Mouse (Mus musculus) CH12.LX (cell line): ENCODE measurements at regions not wholly inside any gene's neighbourhood (a gene's known extent, or its start where the extent isn't known, plus 50 kb on each side); places are given as distances from the start of the nearest gene placed in this dataset.

Source experiments
- DNase-seq: peaks from one replicate; pipeline ENCODE4 v3.0.0-alpha.2; 2013; ENCODE audit errors: extremely low read depth
- H3K27ac ChIP-seq: 2 replicates; pipeline ENCODE4 v1.5.1; 2012; ENCODE audit warnings: low read depth, mild to moderate bottlenecking, control low read depth, moderate library complexity; ENCODE audit not compliant: insufficient read depth
- H3K27me3 ChIP-seq: replicated peaks from 2 replicates; pipeline ENCODE3; 2012; ENCODE audit warnings: inconsistent platforms
- H3K36me3 ChIP-seq, 2 experiments: replicated peaks in 1 of 2; 2 replicates each; pipeline versions ENCODE3 to v1.6.1; 2012; ENCODE audit warnings: inconsistent platforms in 1 of 2, low read length in 1 of 2, mild to moderate bottlenecking in 1 of 2, mixed read lengths in 1 of 2, moderate library complexity in 1 of 2; ENCODE audit not compliant: control insufficient read depth in 1 of 2, insufficient read depth in 1 of 2
- H3K4me1 ChIP-seq, 2 experiments: 2 replicates each; pipeline ENCODE4 v1.6.1; 2012; ENCODE audit warnings: inconsistent platforms in 1 of 2, moderate library complexity in 1 of 2; ENCODE audit not compliant: insufficient read depth in 2 of 2, control insufficient read depth in 1 of 2
- H3K4me2 ChIP-seq: 2 replicates; pipeline ENCODE4 v1.6.1; 2012; ENCODE audit warnings: low read depth, mild to moderate bottlenecking, control low read depth; ENCODE audit not compliant: poor library complexity, insufficient read depth, severe bottlenecking
- H3K4me3 ChIP-seq, 3 experiments: fragments of 150-350 bp in 1 of 3; sonication (generic) in 1 of 3; replicated peaks in 1 of 3; 2 replicates each; pipeline versions ENCODE3 to v1.5.1; 2011 to 2012; ENCODE audit warnings: low read depth in 2 of 3, low read length in 2 of 3, mild to moderate bottlenecking in 2 of 3, moderate library complexity in 2 of 3, control low read depth in 1 of 3, improper control_type of control experiment in 1 of 3, inconsistent platforms in 1 of 3, mixed read lengths in 1 of 3; ENCODE audit not compliant: poor library complexity in 1 of 3
- H3K79me2 ChIP-seq: replicated peaks from 2 replicates; pipeline ENCODE4 v1.6.1; 2012; ENCODE audit warnings: mild to moderate bottlenecking, moderate library complexity; ENCODE audit not compliant: control insufficient read depth, poor library complexity, insufficient read depth, severe bottlenecking; ENCODE audit errors: extremely low read depth
- H3K9ac ChIP-seq: 2 replicates; pipeline ENCODE4 v1.6.1; 2012; ENCODE audit warnings: low read depth, mild to moderate bottlenecking, control low read depth, moderate library complexity; ENCODE audit not compliant: insufficient read depth
- H3K9me3 ChIP-seq: replicated peaks from 2 replicates; pipeline ENCODE3; 2012; ENCODE audit warnings: low read length, inconsistent platforms, mixed read lengths
- BHLHE40 ChIP-seq: IDR thresholded peaks from 2 replicates; pipeline ENCODE4 v1.6.1; 2011; ENCODE audit warnings: mild to moderate bottlenecking, low read depth, low read length, improper control_type of control experiment
- CHD1 ChIP-seq: IDR thresholded peaks from 2 replicates; pipeline ENCODE4 v1.6.1; 2012; ENCODE audit warnings: low read depth, low read length, improper control_type of control experiment, inconsistent platforms
- CTCF ChIP-seq, 2 experiments: IDR thresholded peaks in 1 of 2; conservative IDR thresholded peaks in 1 of 2; 2 replicates each; pipeline ENCODE4 v1.5.1; 2011 to 2012; ENCODE audit warnings: low read depth in 2 of 2, low read length in 2 of 2, improper control_type of control experiment in 1 of 2, inconsistent platforms in 1 of 2, mild to moderate bottlenecking in 1 of 2, moderate library complexity in 1 of 2
- E2F4 ChIP-seq: IDR thresholded peaks from 2 replicates; pipeline ENCODE4 v1.6.1; 2011; ENCODE audit warnings: low read depth, low read length, improper control_type of control experiment; ENCODE audit not compliant: insufficient replicate concordance
- ELF1 ChIP-seq: IDR thresholded peaks from 2 replicates; pipeline ENCODE4 v1.6.1; 2014; ENCODE audit warnings: low read depth, mild to moderate bottlenecking, inconsistent platforms, low read length, improper control_type of control experiment
- EP300 ChIP-seq: IDR thresholded peaks from 2 replicates; pipeline ENCODE4 v1.6.1; 2011; ENCODE audit warnings: low read length, improper control_type of control experiment
- ETS1 ChIP-seq: conservative IDR thresholded peaks from 2 replicates; pipeline ENCODE4 v1.6.1; 2012; ENCODE audit warnings: low read depth, mild to moderate bottlenecking, inconsistent platforms, low read length, improper control_type of control experiment, moderate library complexity
- GABPA ChIP-seq: IDR thresholded peaks from 2 replicates; pipeline ENCODE4 v1.6.1; 2012; ENCODE audit warnings: low read depth, low read length, improper control_type of control experiment, inconsistent platforms; ENCODE audit not compliant: insufficient replicate concordance
- HCFC1 ChIP-seq: IDR thresholded peaks from 2 replicates; pipeline ENCODE4 v1.6.1; 2012; ENCODE audit warnings: low read depth, mild to moderate bottlenecking, inconsistent platforms, low read length, improper control_type of control experiment
- JUND ChIP-seq: conservative IDR thresholded peaks from 2 replicates; pipeline ENCODE4 v1.6.1; 2011; ENCODE audit warnings: low read depth, low read length, improper control_type of control experiment
- MEF2A ChIP-seq: IDR thresholded peaks from 2 replicates; pipeline ENCODE4 v1.6.1; 2014; ENCODE audit warnings: low read depth, mild to moderate bottlenecking, inconsistent platforms, low read length, improper control_type of control experiment, borderline replicate concordance
- MXI1 ChIP-seq: IDR thresholded peaks from 2 replicates; pipeline ENCODE4 v1.6.1; 2011; ENCODE audit warnings: mild to moderate bottlenecking, low read depth, low read length, improper control_type of control experiment
- NELFE ChIP-seq: IDR thresholded peaks from 2 replicates; pipeline ENCODE4 v1.6.1; 2011; ENCODE audit warnings: low read depth, low read length, improper control_type of control experiment
- RAD21 ChIP-seq: IDR thresholded peaks from 2 replicates; pipeline ENCODE4 v1.6.1; 2011; ENCODE audit warnings: low read depth, mild to moderate bottlenecking, low read length, improper control_type of control experiment, moderate library complexity
- USF1 ChIP-seq: IDR thresholded peaks from 2 replicates; pipeline ENCODE4 v1.6.1; 2014; ENCODE audit warnings: low read depth, mild to moderate bottlenecking, inconsistent platforms, low read length, improper control_type of control experiment
- USF2 ChIP-seq: conservative IDR thresholded peaks from 2 replicates; pipeline ENCODE4 v1.6.1; 2011; ENCODE audit warnings: low read depth, low read length, improper control_type of control experiment
- ZKSCAN1 ChIP-seq: IDR thresholded peaks from 2 replicates; pipeline ENCODE4 v1.6.1; 2012; ENCODE audit warnings: low read depth, inconsistent platforms, low read length, improper control_type of control experiment, borderline replicate concordance
- ZNF384 ChIP-seq: IDR thresholded peaks from 2 replicates; pipeline ENCODE4 v1.6.1; 2012; ENCODE audit warnings: low read depth, low read length, improper control_type of control experiment, inconsistent platforms
- dilution Hi-C: fragments of 300-500 bp; cut with MboI; formaldehyde crosslinking; loops from 2 replicates; pipeline ENCODE4 v1.14.3; 2020; ENCODE audit warnings: low sequenced_read_pairs; ENCODE audit not compliant: extremely low pct_unique_long_range_greater_than_20kb, extremely low pct_ligation_motif_present
- in situ Hi-C: fragments of 300-500 bp; cut with MboI; formaldehyde crosslinking; loops from 3 replicates; pipeline ENCODE4 v1.14.3; 2019; ENCODE audit warnings: low sequenced_read_pairs, low pct_ligation_motif_present, low pct_unique_long_range_greater_than_20kb, mixed read lengths

- dilution Hi-C loops = no loop called here
Observed at GRCm38 (mm10) chr13:6085891-6086290, 224.6 kb downstream of the Klf6 start.

GRCm38 (mm10) chr13:6109018-6109657 is 247.9 kb downstream of the Klf6 start:
- no peak overlapping the region for H3K27ac ChIP-seq
- DNase-seq = no peak
- in situ Hi-C loops = no loop called here
- TF ChIP-seq BHLHE40 = no peak
- no peak for TF ChIP-seq MXI1
- no peak for TF ChIP-seq USF2
- TF ChIP-seq CHD1 = no peak
- TF ChIP-seq ZKSCAN1 = no peak
- TF ChIP-seq ETS1 = no peak
- no peak for TF ChIP-seq GABPA
- no peak for TF ChIP-seq ZNF384
- no peak for TF ChIP-seq USF1
- no peak for TF ChIP-seq EP300
- TF ChIP-seq CTCF (conservative IDR thresholded peaks at IDR 0.05 in 1 of 2, IDR thresholded peaks at IDR 0.05 in 1 of 2; ENCODE audit: low read depth in 2 of 2, low read length in 2 of 2) = no peak
- H3K4me2 ChIP-seq = no peak overlapping the region
- H3K4me1 ChIP-seq = no peaks in the 10 kb centered on the region
- no peaks in the 10 kb centered on the region for H3K27me3 ChIP-seq
- H3K4me3 ChIP-seq = no peak overlapping the region
- H3K79me2 ChIP-seq = no peaks in the 10 kb centered on the region
- dilution Hi-C loops = no loop called here
- H3K9me3 ChIP-seq = no peaks in the 10 kb centered on the region
- H3K36me3 ChIP-seq = no peaks in the 10 kb centered on the region
- no peak overlapping the region for H3K9ac ChIP-seq

More at GRCm38 (mm10) chr13:6085891-6086290, 224.6 kb downstream of the Klf6 start:
- Histone ChIP-seq H3K9me3 (no peaks in the 10 kb centered on the region), H3K4me1 (no peaks in the 10 kb centered on the region), H3K9ac (no peak overlapping the region), H3K79me2 (no peaks in the 10 kb centered on the region), H3K4me2 (no peak overlapping the region), H3K36me3 (no peaks in the 10 kb centered on the region), H3K27ac (no peak overlapping the region), H3K4me3 (no peak overlapping the region), H3K27me3 (no peaks in the 10 kb centered on the region)
- TF ChIP-seq NELFE (no peak), HCFC1 (no peak), E2F4 (no peak), RAD21 (no peak), JUND (no peak), MEF2A (no peak), ELF1 (no peak)
- in situ Hi-C loops = no loop called here
- DNase-seq = no peak
